Mouse (Mus musculus) thymus, adult 2 months (tissue): ENCODE measurements around the gene Mfsd2a. TPM values are rescaled to one million over a fixed set of nuclear protein-coding genes. Genes with fewer than 3 reads are reported as not detected.
A peak's percentile ranks its signal among the peaks of the same experiment; 100 is the strongest.

ENCODE experiments used
- DNase-seq: peaks from one replicate; pipeline ENCODE4 v3.0.0; 2021
- H3K27ac ChIP-seq: fragments of 200-500 bp; 2 replicates; pipeline ENCODE4 v1.5.1; 2012; ENCODE audit warnings: low read length, control low read depth; ENCODE audit not compliant: control insufficient read depth, insufficient read depth
- H3K27me3 ChIP-seq: fragments of 200-500 bp; 2 replicates; pipeline ENCODE4 v1.6.1; 2012; ENCODE audit warnings: mild to moderate bottlenecking, low read length, moderate library complexity, mixed read lengths; ENCODE audit not compliant: control insufficient read depth, insufficient read depth
- H3K36me3 ChIP-seq: fragments of 200-500 bp; 2 replicates; pipeline ENCODE4 v1.6.1; 2012; ENCODE audit warnings: mild to moderate bottlenecking, low read length, moderate library complexity; ENCODE audit not compliant: control insufficient read depth, insufficient read depth
- H3K4me1 ChIP-seq: fragments of 200-500 bp; replicated peaks from 2 replicates; pipeline ENCODE4 v1.6.1; 2012; ENCODE audit warnings: low read length; ENCODE audit not compliant: control insufficient read depth, insufficient read depth
- H3K4me3 ChIP-seq: fragments of 200-500 bp; 2 replicates; pipeline ENCODE4 v1.5.1; 2012; ENCODE audit warnings: mild to moderate bottlenecking, low read length, control low read depth, moderate library complexity; ENCODE audit not compliant: control insufficient read depth, insufficient read depth
- CTCF ChIP-seq: fragments of 200-500 bp; IDR thresholded peaks from 2 replicates; pipeline ENCODE4 v1.5.1; 2012; ENCODE audit warnings: mild to moderate bottlenecking, control low read depth, low read length, moderate library complexity, borderline replicate concordance; ENCODE audit not compliant: control insufficient read depth, poor library complexity, insufficient read depth; ENCODE audit errors: extremely low read depth
- POLR2A ChIP-seq: fragments of 200-500 bp; IDR thresholded peaks from 2 replicates; pipeline ENCODE4 v1.6.1; 2012; ENCODE audit warnings: mild to moderate bottlenecking, low read length, control low read depth, moderate library complexity; ENCODE audit not compliant: control insufficient read depth, poor library complexity, insufficient read depth; ENCODE audit errors: extremely low read depth
- WGBS: fragments of 180-500 bp; shearing (Covaris S2); methylation state at CpG from one replicate; pipeline ENCODE4 v1.1.7; 2018; 5-methylcytosine and 5-hydroxymethylcytosine counted together
- polyA plus RNA-seq: library from polyadenylated mRNA; depleted of rRNA; stranded (reverse); fragments of >200 nt; gene quantifications from 2 replicates; pipeline ENCODE4 v1.2.3, GENCODE M21; 2012

The Mfsd2a gene
- polyA plus RNA-seq, 1 experiment: 3.5 TPM

- no peaks in the 10 kb centered on the region for H3K36me3 ChIP-seq
- WGBS: 63% methylated on average over 6 of the region's 6 CpGs
- H3K4me1 ChIP-seq: no peaks in the 10 kb centered on the region
- H3K27me3 ChIP-seq: no peaks in the 10 kb centered on the region
- no peak overlapping the region for H3K27ac ChIP-seq
- DNase-seq: peak; percentile 49
- no peak overlapping the region for H3K4me3 ChIP-seq
- TF ChIP-seq CTCF (no peak; the same call in 1 of the 2 replicates), POLR2A (no peak)
Measured at GRCm38 (mm10) chr4:122910577-122910976, 50.4 kb downstream of the Mfsd2a start.

DNA sequence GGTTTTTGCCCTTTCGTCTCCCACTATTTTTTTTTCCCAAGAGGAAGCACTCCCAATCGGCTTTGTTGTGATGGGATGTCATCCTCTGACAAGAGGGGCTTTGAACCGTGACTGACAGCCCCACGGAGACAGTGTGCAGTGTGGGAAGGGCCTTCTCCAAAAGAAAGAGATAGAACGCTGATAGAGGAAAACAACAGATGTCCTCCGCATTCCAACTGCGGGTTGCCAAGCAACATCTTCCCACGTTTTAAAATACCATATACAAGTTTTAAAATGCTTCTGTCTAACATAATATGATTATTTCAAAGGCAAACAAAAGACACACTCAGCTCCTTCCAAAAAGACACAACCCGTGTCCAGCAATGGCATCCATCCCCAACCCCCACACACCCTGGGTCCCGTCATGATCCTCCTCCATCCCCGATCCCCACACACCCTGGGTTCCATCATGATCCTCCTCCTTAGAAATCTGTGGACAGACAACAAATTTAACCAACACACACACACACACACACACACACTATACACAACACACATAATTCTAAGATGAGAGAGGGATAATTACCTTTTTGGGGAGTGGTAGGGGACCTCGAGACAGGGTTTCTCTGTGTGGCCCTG is 51.3 kb downstream of the Mfsd2a start:
- Histone ChIP-seq H3K27ac (no peak overlapping the region), H3K36me3 (no peaks in the 10 kb centered on the region), H3K27me3 (no peaks in the 10 kb centered on the region), H3K4me1 (no peaks in the 10 kb centered on the region), H3K4me3 (no peak overlapping the region)
- 92% methylated on average over 12 of the region's 12 CpGs for WGBS
- DNase-seq: no peak
- TF ChIP-seq CTCF: no peak
- no peak for TF ChIP-seq POLR2A

- TF ChIP-seq POLR2A: no peak
- no peak for TF ChIP-seq CTCF
- no peaks in the 10 kb centered on the region for H3K36me3 ChIP-seq
- DNase-seq: no peak
- WGBS: 98% methylated on average over 10 of the region's 10 CpGs
- no peak overlapping the region for H3K27ac ChIP-seq
- H3K4me3 ChIP-seq: no peak overlapping the region
- no peaks in the 10 kb centered on the region for H3K4me1 ChIP-seq
- H3K27me3 ChIP-seq: no peaks in the 10 kb centered on the region
Measured at GRCm38 (mm10) chr4:122905359-122905758, 55.6 kb downstream of the Mfsd2a start.

- DNase-seq: no peak
- Histone ChIP-seq H3K4me3 (no peak overlapping the region), H3K27ac (no peak overlapping the region), H3K4me1 (no peaks in the 10 kb centered on the region), H3K27me3 (no peaks in the 10 kb centered on the region), H3K36me3 (no peaks in the 10 kb centered on the region)
- 83% methylated on average over 3 of the region's 3 CpGs for WGBS
- TF ChIP-seq CTCF (no peak), POLR2A (no peak)
Measured at GRCm38 (mm10) chr4:122903709-122904108, 57.3 kb downstream of the Mfsd2a start.

- no peaks in the 10 kb centered on the region for H3K36me3 ChIP-seq
- H3K4me1 ChIP-seq: no peaks in the 10 kb centered on the region
- peak; percentile 14 for DNase-seq
- no peak overlapping the region for H3K4me3 ChIP-seq
- TF ChIP-seq POLR2A (no peak), CTCF (0 out of 2 replicates have a peak, but pooled peaks have one; percentile 35)
- H3K27me3 ChIP-seq: no peaks in the 10 kb centered on the region
- H3K27ac ChIP-seq: no peak overlapping the region
- WGBS: 74% methylated on average over 6 of the region's 6 CpGs
Measured at GRCm38 (mm10) chr4:122902156-122902555, 58.8 kb downstream of the Mfsd2a start.

DNA sequence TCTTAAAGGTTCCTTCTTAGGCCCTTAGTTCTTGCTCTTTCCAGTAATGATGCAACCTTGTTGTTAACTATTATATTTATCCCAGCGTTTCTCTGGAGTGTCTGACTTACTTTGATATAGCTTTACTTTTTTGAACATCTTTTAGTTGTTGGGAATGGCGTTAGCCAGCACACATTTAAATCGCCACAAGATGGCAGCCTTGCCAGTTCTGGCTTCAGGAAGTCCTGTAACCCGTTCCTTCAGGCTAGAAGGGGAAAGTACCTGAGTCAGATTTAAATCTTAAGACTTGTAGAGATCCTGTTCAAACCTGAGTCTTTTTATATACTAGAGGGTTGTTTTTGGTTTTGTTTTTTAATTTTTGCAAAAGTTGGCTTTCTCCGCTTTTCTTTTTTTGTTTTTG is 62.7 kb downstream of the Mfsd2a start:
- H3K4me1 ChIP-seq: no peaks in the 10 kb centered on the region
- peak; percentile 70 for DNase-seq
- TF ChIP-seq CTCF (no peak), POLR2A (no peak)

GRCm38 (mm10) chr4:122897750-122898149 is 63.2 kb downstream of the Mfsd2a start:
- DNase-seq: no peak
- 87% methylated on average over 4 of the region's 4 CpGs for WGBS
- Histone ChIP-seq H3K4me3 (no peak overlapping the region), H3K27ac (no peak overlapping the region), H3K4me1 (no peaks in the 10 kb centered on the region), H3K36me3 (no peaks in the 10 kb centered on the region), H3K27me3 (no peaks in the 10 kb centered on the region)
- TF ChIP-seq POLR2A (no peak), CTCF (no peak)

More for the DNA sequence above, 62.7 kb downstream of the Mfsd2a start:
- no peaks in the 10 kb centered on the region for H3K27me3 ChIP-seq
- 22% methylated on average over 5 of the region's 5 CpGs for WGBS
- H3K27ac ChIP-seq: no peak overlapping the region
- no peak overlapping the region for H3K4me3 ChIP-seq
- no peaks in the 10 kb centered on the region for H3K36me3 ChIP-seq
